Mouse (Mus musculus) bone marrow macrophage, adult 2 months (primary cell): ENCODE measurements around the gene Paics.

Source experiments
- CTCF ChIP-seq: IDR thresholded peaks from 2 replicates; pipeline ENCODE4 v1.5.1; 2012; ENCODE audit warnings: low read depth, mild to moderate bottlenecking, low read length, moderate library complexity
- POLR2A ChIP-seq: IDR thresholded peaks from 2 replicates; pipeline ENCODE4 v1.6.1; 2012; ENCODE audit warnings: mild to moderate bottlenecking, low read depth, low read length, borderline replicate concordance

- TF ChIP-seq CTCF: no peak
- no peak for TF ChIP-seq POLR2A
These were observed 42.2 kb downstream of the Paics start for GRCm38 (mm10) chr5:76993174-76993814.
